Mouse (Mus musculus): ENCODE results near the gene Ubtd2.

GRCm38 (mm10) chr11:32424600-32424999 is 30.6 kb upstream of the Ubtd2 start:
- no peak for TF ChIP-seq CTCF (IDR thresholded peaks at IDR 0.05)
- TF ChIP-seq EP300 (IDR thresholded peaks at IDR 0.05) = no peak

Measured in lung, postnatal 0 days (tissue).